Comparison of ENCODE assay signal across 5 mouse cellular contexts in the genomic region with DNA sequence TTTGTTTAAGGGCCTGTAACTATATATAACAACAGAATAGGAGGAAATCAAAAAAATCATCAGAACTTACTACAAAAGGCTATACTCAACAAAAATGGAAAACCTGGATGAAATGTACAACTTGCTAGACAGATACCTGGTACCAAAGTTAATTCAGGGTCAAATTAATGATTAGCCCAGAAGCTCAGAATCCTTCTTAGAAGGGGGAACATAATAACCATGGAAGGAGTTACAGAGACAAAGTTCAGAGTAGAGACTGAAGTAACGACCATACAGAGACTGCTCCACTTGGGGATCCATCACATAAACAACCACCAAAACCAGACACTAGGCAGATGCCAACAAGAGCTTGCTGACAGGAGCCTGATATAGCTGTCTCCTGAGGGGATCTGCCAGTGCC. TPM values are rescaled to one million over a fixed set of nuclear protein-coding genes. Genes with fewer than 3 reads are reported as not detected.
"Had no signal": no experiment of that assay in that cellular context is flagged by ENCODE, and none has a peak within 500 bp of the region (broad histone marks: within the 10 kb centered on the region; RNA-seq: fewer than 3 reads in every experiment).

No protein-coding gene starts in this region.

RNA-seq across cellular contexts. Expression of a gene that starts 7.2 kb away (rescaled TPM):
- total RNA-seq: neutrophil, adult 5-6 weeks had no signal
- polyA plus RNA-seq: neural tube, embryonic 14.5 days; neural tube, embryonic 15.5 days; small intestine, adult 2 months; stomach, embryonic 14.5 days had no signal

RNA-seq across cellular contexts. Expression of a gene that starts 47.9 kb away (rescaled TPM):
- total RNA-seq: neutrophil, adult 5-6 weeks had no signal
